Mouse (Mus musculus): ENCODE results near the gene Engase. TPM values are rescaled to one million over a fixed set of nuclear protein-coding genes. Genes with fewer than 3 reads are reported as not detected.

The Engase gene
- polyA plus RNA-seq (2012; rRNA removed): 22.1 and 22.9 TPM in 2 replicates

DNA sequence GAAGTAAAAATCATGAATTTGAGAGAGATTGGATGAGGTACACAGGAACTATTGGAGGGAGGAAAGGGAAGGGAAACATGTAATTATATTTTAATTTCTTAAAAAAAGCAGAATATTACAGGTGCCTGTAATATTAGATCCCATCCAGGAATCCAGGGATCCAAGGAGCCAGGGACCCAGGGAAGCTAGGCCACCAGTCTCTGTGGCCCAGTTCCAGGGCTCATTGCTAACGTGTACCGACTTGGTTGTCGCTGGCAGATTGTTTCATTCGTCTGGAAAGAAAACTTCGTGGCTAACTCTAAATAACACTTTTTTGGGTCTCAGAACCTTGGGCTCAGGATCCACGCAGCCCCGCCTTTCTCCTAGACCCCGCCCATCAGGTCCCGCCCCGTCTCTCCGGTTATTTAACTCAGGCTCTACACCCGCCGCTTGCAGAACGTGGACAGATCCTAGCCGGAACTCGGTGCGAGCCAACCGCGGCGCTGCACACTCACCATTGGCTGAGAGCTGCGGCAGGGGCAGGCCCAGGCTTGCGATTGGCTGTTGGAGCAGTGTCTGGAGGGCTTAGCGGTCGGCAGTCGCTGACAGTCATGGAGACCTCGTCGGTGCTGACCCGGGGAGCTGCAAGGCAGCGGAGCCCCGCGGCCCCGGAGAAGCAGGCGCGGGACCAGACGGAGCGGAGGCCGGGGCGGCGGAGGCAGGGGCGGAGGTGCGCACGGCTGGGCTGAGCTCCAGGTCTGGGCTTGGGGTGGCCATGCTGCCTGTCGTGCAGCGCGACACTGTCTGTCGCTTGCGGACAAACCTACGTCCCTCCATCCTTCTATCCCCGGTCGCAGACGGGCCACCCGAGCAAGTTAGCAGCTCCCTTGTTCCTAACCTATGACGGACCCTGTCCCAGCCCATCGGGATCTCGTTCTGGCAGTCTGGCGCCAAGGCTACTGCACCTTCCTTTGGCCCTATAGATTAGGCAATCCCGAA, at the start of gene Engase:
Gene Engase, plus strand, starts transcription at position 434 of the 978 bp plus-strand sequence.

DNA sequence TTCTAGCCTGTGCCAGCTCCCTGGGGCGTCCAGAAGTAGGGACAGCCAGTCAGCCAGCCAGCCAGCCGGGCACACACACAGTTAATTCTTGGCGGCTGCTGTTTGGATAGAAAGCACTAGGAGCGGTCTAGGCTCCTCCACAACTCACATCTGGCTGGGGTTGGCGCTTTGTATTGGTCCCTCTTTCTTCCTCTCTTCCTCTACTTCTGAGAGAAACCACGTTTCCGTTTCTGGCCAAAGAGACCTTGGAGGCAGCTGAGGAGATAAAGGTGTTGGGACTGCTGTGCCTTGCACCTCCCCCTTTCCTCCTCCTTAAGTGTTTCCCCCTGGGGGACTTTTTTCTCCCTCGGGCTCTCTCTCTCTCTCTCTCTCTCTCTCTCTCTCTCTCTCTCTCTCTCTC, 48.6 kb upstream of the Engase start, which contains the start of gene C1qtnf1:
Gene C1qtnf1, plus strand, starts transcription at position 218 of the 400 bp plus-strand sequence.

Other genes starting within 250 kb of the Engase start
- 9.1 and 11.5 TPM in 2 replicates for gene Cyth1, start 228.2 kb upstream of the Engase start, polyA plus RNA-seq (2012; rRNA removed)
- gene Usp36, start 186.6 kb upstream of the Engase start, polyA plus RNA-seq (2012; rRNA removed): 7.5 and 12.9 TPM in 2 replicates
- gene Cep295nl, start 134.3 kb upstream of the Engase start, polyA plus RNA-seq (2012; rRNA removed): not detected in 2 replicates
- 66.4 and 68.4 TPM in 2 replicates for gene Timp2, start 121.1 kb upstream of the Engase start, polyA plus RNA-seq (2012; rRNA removed)
- 239 and 241 TPM in 2 replicates for gene Lgals3bp, start 74.7 kb upstream of the Engase start, polyA plus RNA-seq (2012; rRNA removed)
- gene Cant1, start 57.7 kb upstream of the Engase start, polyA plus RNA-seq (2012; rRNA removed): 63.1 and 84.9 TPM in 2 replicates
- 5.6 and 6.7 TPM in 2 replicates for gene C1qtnf1, start 48.6 kb upstream of the Engase start, polyA plus RNA-seq (2012; rRNA removed)

Measured in stomach, adult 2 months (tissue).